Mouse (Mus musculus): ENCODE data around the gene Mrpl58.
"Not testable (repeated sequence)": the region's sequence is repeated elsewhere in the genome, so short reads cannot be mapped to it uniquely, and the experiment has no call there.

The Mrpl58 gene

GRCm38 (mm10) chr11:115427482-115428331 is 24.2 kb downstream of the Mrpl58 start:
- peak in 1 of 2 experiments; percentile 70 for DNase-seq (ENCODE audit: low spot score in 2 of 2)

- no peak for DNase-seq (ENCODE audit: low spot score in 2 of 2)
Observed at GRCm38 (mm10) chr11:115429307-115429706, 25.8 kb downstream of the Mrpl58 start.

GRCm38 (mm10) chr11:115430561-115430960 is 27.0 kb downstream of the Mrpl58 start:
- no peak for DNase-seq (ENCODE audit: low spot score in 2 of 2)

GRCm38 (mm10) chr11:115432814-115433213 is 29.3 kb downstream of the Mrpl58 start:
- no peak for DNase-seq (ENCODE audit: low spot score in 2 of 2)

GRCm38 (mm10) chr11:115433342-115433741 is 29.8 kb downstream of the Mrpl58 start:
- no peak for DNase-seq (ENCODE audit: low spot score in 2 of 2)

GRCm38 (mm10) chr11:115435596-115436337 is 32.2 kb downstream of the Mrpl58 start:
- no peak for DNase-seq (ENCODE audit: low spot score in 2 of 2)

- no peak for DNase-seq (ENCODE audit: low spot score in 2 of 2)
Observed at GRCm38 (mm10) chr11:115437571-115438122, 34.1 kb downstream of the Mrpl58 start.

GRCm38 (mm10) chr11:115439326-115439725 is 35.8 kb downstream of the Mrpl58 start:
- no peak for DNase-seq (ENCODE audit: low spot score in 2 of 2)

- no peak for DNase-seq (ENCODE audit: low spot score in 2 of 2)
Observed at GRCm38 (mm10) chr11:115439906-115440595, 36.5 kb downstream of the Mrpl58 start, which contains the start of gene Trim80. TSS of gene Trim80 (plus strand) at chr11:115440545.

GRCm38 (mm10) chr11:115441417-115441816 is 37.9 kb downstream of the Mrpl58 start:
- no peak for DNase-seq (ENCODE audit: low spot score in 2 of 2)

- no peak for DNase-seq (ENCODE audit: low spot score in 2 of 2)
Observed at GRCm38 (mm10) chr11:115446906-115447305, 43.4 kb downstream of the Mrpl58 start.

GRCm38 (mm10) chr11:115447321-115447885 is 43.9 kb downstream of the Mrpl58 start:
- DNase-seq (ENCODE audit: low spot score in 2 of 2), result no peak

- no peak for DNase-seq (ENCODE audit: low spot score in 2 of 2)
Observed at GRCm38 (mm10) chr11:115448075-115448474, 44.5 kb downstream of the Mrpl58 start.

- no peak for DNase-seq (ENCODE audit: low spot score in 2 of 2)
Observed at GRCm38 (mm10) chr11:115448998-115449397, 45.4 kb downstream of the Mrpl58 start.

GRCm38 (mm10) chr11:115450176-115450575 is 46.6 kb downstream of the Mrpl58 start:
- no peak for DNase-seq (ENCODE audit: low spot score in 2 of 2)

GRCm38 (mm10) chr11:115451781-115452241 is 48.3 kb downstream of the Mrpl58 start:
- DNase-seq (ENCODE audit: low spot score in 2 of 2), result peak in 1 of 2 experiments; percentile 36

- DNase-seq (ENCODE audit: low spot score in 2 of 2), result no peak
Observed at GRCm38 (mm10) chr11:115452281-115452860, 48.8 kb downstream of the Mrpl58 start.

GRCm38 (mm10) chr11:115453306-115453705 is 49.8 kb downstream of the Mrpl58 start:
- DNase-seq (ENCODE audit: low spot score in 2 of 2), result no peak

GRCm38 (mm10) chr11:115454822-115455221 is 51.3 kb downstream of the Mrpl58 start:
- DNase-seq (ENCODE audit: low spot score in 2 of 2), result not testable (repeated sequence)

GRCm38 (mm10) chr11:115455619-115456018 is 52.1 kb downstream of the Mrpl58 start:
- no peak for DNase-seq (ENCODE audit: low spot score in 2 of 2)

GRCm38 (mm10) chr11:115456182-115456581 is 52.6 kb downstream of the Mrpl58 start:
- no peak for DNase-seq (ENCODE audit: low spot score in 2 of 2)

All from spleen, postnatal 10 days (tissue).